Mouse (Mus musculus) embryonic facial prominence, embryonic 13.5 days (tissue): ENCODE measurements at regions not wholly inside any gene's neighbourhood (a gene's known extent, or its start where the extent isn't known, plus 50 kb on each side); places are given as distances from the start of the nearest gene placed in this dataset.
A peak's percentile ranks its signal among the peaks of the same experiment; 100 is the strongest.

ENCODE experiments used
- ATAC-seq: fragments of 200-750 bp; cut with Nextera tagmentation; 2 replicates; pipeline ENCODE4 v1.8.0; 2017; ENCODE audit warnings: low read depth; ENCODE audit not compliant: insufficient number of reproducible peaks, insufficient read depth, low FRiP score, low TSS enrichment
- H3K27ac ChIP-seq: fragments of 300-500 bp; sonication (generic); 2 replicates; pipeline ENCODE4 v1.5.1; 2015; ENCODE audit warnings: moderate library complexity, mild to moderate bottlenecking, inconsistent platforms
- H3K27me3 ChIP-seq: fragments of 300-500 bp; sonication (generic); 2 replicates; pipeline ENCODE4 v1.6.1; 2015; ENCODE audit warnings: mild to moderate bottlenecking, inconsistent platforms
- H3K36me3 ChIP-seq: fragments of 300-500 bp; sonication (generic); 2 replicates; pipeline ENCODE4 v1.6.1; 2015; ENCODE audit warnings: mild to moderate bottlenecking, inconsistent platforms
- H3K4me1 ChIP-seq: fragments of 300-500 bp; sonication (generic); 2 replicates; pipeline ENCODE4 v1.6.1; 2015; ENCODE audit warnings: inconsistent platforms
- H3K4me2 ChIP-seq: fragments of 300-500 bp; sonication (generic); 2 replicates; pipeline ENCODE4 v1.6.1; 2015; ENCODE audit warnings: moderate library complexity, mild to moderate bottlenecking, inconsistent platforms
- H3K4me3 ChIP-seq: fragments of 300-500 bp; sonication (generic); 2 replicates; pipeline ENCODE4 v1.5.1; 2015; ENCODE audit warnings: mild to moderate bottlenecking, inconsistent platforms
- H3K9ac ChIP-seq: fragments of 300-500 bp; sonication (generic); 2 replicates; pipeline ENCODE4 v1.6.1; 2015; ENCODE audit warnings: mild to moderate bottlenecking, inconsistent platforms
- H3K9me3 ChIP-seq: fragments of 300-500 bp; sonication (generic); 2 replicates; pipeline ENCODE4 v1.6.1; 2016; ENCODE audit warnings: inconsistent platforms
- WGBS: fragments of 180-500 bp; shearing (Covaris S2); methylation state at CpG from one replicate; pipeline ENCODE4 v1.1.7; 2015; ENCODE audit warnings: mixed read lengths; 5-methylcytosine and 5-hydroxymethylcytosine counted together

DNA sequence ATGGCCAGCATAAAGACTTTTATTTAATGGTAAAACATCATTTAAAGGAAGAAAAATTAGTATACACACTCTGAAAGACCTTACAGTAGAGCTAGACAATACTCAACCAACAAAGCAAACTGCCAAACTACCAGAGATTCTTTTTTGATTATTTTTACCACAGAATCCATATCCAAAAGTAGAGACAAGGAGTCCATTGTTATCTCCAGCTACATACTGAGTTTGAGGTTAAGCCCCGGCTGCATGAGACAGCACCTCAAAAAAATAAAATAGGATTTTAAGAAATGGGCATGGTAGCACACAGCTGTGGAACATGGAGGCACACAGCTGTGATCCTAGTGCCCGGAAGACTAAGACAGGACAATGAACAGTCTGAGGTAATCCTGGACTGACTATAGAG lies 293.4 kb downstream of the Sox4 start:
- 78% methylated on average over 2 of the region's 2 CpGs for WGBS
- Histone ChIP-seq H3K27me3 (no peaks in the 10 kb centered on the region), H3K4me2 (no peak overlapping the region), H3K9ac (no peak overlapping the region), H3K4me3 (no peak overlapping the region), H3K36me3 (no peaks in the 10 kb centered on the region), H3K9me3 (no peaks in the 10 kb centered on the region), H3K27ac (peak overlapping the region; percentile 60; the same call in 1 of the 2 replicates), H3K4me1 (peaks cover 41% of the 10 kb centered on the region)
- ATAC-seq: no peak

DNA sequence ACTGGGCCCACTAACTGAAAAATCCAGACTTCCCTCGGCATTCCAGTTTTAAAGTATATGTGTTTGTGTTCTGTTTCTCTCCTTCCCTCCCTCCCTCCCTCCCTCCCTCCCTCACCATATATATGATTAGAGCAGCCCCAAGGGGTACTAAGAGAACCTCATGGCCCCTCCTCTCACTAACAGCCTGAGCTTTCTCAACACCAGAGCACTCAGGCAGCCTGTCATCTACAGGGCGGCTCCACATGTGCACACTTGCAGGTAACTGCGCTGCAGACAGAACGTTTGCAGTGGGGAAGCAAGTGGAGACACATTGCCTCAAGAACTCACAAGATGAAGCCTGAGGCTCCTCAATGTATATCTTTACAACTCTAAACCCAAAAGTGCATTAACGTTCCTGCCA lies 294.9 kb downstream of the Sox4 start:
- peak; percentile 85; the same call in 1 of the 2 replicates for ATAC-seq
- H3K27ac ChIP-seq: peak overlapping the region; percentile 60; the same call in 1 of the 2 replicates

GRCm38 (mm10) chr13:28654883-28655282 lies 298.6 kb downstream of the Sox4 start:
- no peaks in the 10 kb centered on the region for H3K27me3 ChIP-seq
- no peaks in the 10 kb centered on the region for H3K9me3 ChIP-seq
- H3K4me1 ChIP-seq: peaks cover 39% of the 10 kb centered on the region
- H3K4me2 ChIP-seq: no peak overlapping the region
- H3K27ac ChIP-seq: no peak overlapping the region
- H3K9ac ChIP-seq: no peak overlapping the region
- H3K4me3 ChIP-seq: no peak overlapping the region
- ATAC-seq: no peak
- H3K36me3 ChIP-seq: no peaks in the 10 kb centered on the region

More for the DNA sequence above, 294.9 kb downstream of the Sox4 start:
- Histone ChIP-seq H3K4me2 (no peak overlapping the region), H3K27me3 (no peaks in the 10 kb centered on the region), H3K36me3 (no peaks in the 10 kb centered on the region), H3K4me3 (no peak overlapping the region), H3K9ac (no peak overlapping the region), H3K9me3 (no peaks in the 10 kb centered on the region), H3K4me1 (peaks cover 28% of the 10 kb centered on the region)
- WGBS: 41% methylated on average over 5 of the region's 5 CpGs

- Histone ChIP-seq H3K4me3 (no peak overlapping the region), H3K27me3 (no peaks in the 10 kb centered on the region), H3K27ac (no peak overlapping the region), H3K36me3 (peaks cover 2% of the 10 kb centered on the region; the same call in 1 of the 2 replicates), H3K9me3 (no peaks in the 10 kb centered on the region), H3K4me1 (peaks cover 27% of the 10 kb centered on the region), H3K9ac (no peak overlapping the region), H3K4me2 (no peak overlapping the region)
- ATAC-seq: no peak
- 77% methylated on average over 4 of the region's 4 CpGs for WGBS
Measured at GRCm38 (mm10) chr13:28653362-28653761, 300.2 kb downstream of the Sox4 start.

- H3K9me3 ChIP-seq: no peaks in the 10 kb centered on the region
- no peak overlapping the region for H3K4me2 ChIP-seq
- H3K27ac ChIP-seq: peak overlapping the region; percentile 55; the same call in 1 of the 2 replicates
- H3K36me3 ChIP-seq: peaks cover 2% of the 10 kb centered on the region; the same call in 1 of the 2 replicates
- no peak overlapping the region for H3K4me3 ChIP-seq
- 67% methylated on average over 2 of the region's 2 CpGs for WGBS
- no peak overlapping the region for H3K9ac ChIP-seq
- ATAC-seq: no peak
- no peaks in the 10 kb centered on the region for H3K27me3 ChIP-seq
- H3K4me1 ChIP-seq: peaks cover 24% of the 10 kb centered on the region
Measured at GRCm38 (mm10) chr13:28651810-28652209, 301.7 kb downstream of the Sox4 start.

- Histone ChIP-seq H3K9ac (no peak overlapping the region), H3K4me2 (no peak overlapping the region), H3K4me1 (peaks cover 31% of the 10 kb centered on the region), H3K9me3 (no peaks in the 10 kb centered on the region), H3K27me3 (no peaks in the 10 kb centered on the region), H3K27ac (no peak overlapping the region), H3K36me3 (peaks cover 7% of the 10 kb centered on the region; the same call in 1 of the 2 replicates), H3K4me3 (no peak overlapping the region)
- WGBS: 86% methylated on average over 4 of the region's 4 CpGs
- ATAC-seq: no peak
Measured at GRCm38 (mm10) chr13:28645881-28646280, 307.6 kb downstream of the Sox4 start.

DNA sequence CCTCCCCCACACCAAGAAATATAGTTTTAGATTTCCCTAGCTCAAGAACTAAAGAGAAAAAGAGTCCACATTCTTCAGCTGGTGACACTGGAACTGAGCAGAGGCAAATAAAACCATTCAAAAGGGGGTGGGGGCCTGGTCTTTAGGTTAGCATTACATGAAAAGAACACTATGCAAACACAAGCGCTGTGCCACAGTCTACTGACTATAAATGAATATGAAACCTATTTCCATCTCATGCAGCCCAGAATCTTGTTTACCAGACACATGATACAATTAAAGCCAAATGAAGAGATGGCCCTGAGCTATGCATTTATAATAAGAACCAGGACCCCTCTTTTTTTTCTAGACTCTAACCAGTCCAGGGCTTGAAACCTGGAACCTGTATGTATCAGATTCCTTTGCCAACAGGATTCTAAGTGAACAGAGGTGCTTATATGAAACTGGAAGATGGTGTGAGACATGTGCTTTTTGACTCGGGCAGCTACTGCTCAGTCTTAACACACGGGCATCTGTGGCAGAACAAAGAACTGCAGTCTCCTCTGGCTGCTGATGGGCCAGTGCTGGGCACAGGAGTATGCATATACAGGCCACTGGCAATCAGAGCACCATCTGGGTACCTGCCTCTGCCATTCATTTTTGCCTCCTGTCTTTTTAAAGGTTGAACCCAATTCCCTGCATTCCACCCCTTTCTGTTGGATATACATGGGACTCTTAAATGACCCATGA lies 308.5 kb downstream of the Sox4 start:
- Histone ChIP-seq H3K36me3 (peaks cover 7% of the 10 kb centered on the region; the same call in 1 of the 2 replicates), H3K4me2 (no peak overlapping the region), H3K27me3 (no peaks in the 10 kb centered on the region), H3K9ac (no peak overlapping the region), H3K27ac (peak overlapping the region; percentile 55), H3K4me3 (no peak overlapping the region), H3K9me3 (no peaks in the 10 kb centered on the region), H3K4me1 (peaks cover 36% of the 10 kb centered on the region)
- ATAC-seq: peak; percentile 56; the same call in 1 of the 2 replicates
- 20% methylated on average over 3 of the region's 3 CpGs for WGBS

GRCm38 (mm10) chr13:28640826-28641225 lies 312.7 kb downstream of the Sox4 start:
- no peaks in the 10 kb centered on the region for H3K9me3 ChIP-seq
- peaks cover 5% of the 10 kb centered on the region; the same call in 1 of the 2 replicates for H3K36me3 ChIP-seq
- H3K27ac ChIP-seq: peak overlapping the region; percentile 44
- H3K4me1 ChIP-seq: peaks cover 32% of the 10 kb centered on the region
- WGBS: 45% methylated on average over 1 of the region's 1 CpGs
- ATAC-seq: no peak
- H3K27me3 ChIP-seq: no peaks in the 10 kb centered on the region
- H3K4me2 ChIP-seq: no peak overlapping the region
- no peak overlapping the region for H3K4me3 ChIP-seq
- no peak overlapping the region for H3K9ac ChIP-seq

DNA sequence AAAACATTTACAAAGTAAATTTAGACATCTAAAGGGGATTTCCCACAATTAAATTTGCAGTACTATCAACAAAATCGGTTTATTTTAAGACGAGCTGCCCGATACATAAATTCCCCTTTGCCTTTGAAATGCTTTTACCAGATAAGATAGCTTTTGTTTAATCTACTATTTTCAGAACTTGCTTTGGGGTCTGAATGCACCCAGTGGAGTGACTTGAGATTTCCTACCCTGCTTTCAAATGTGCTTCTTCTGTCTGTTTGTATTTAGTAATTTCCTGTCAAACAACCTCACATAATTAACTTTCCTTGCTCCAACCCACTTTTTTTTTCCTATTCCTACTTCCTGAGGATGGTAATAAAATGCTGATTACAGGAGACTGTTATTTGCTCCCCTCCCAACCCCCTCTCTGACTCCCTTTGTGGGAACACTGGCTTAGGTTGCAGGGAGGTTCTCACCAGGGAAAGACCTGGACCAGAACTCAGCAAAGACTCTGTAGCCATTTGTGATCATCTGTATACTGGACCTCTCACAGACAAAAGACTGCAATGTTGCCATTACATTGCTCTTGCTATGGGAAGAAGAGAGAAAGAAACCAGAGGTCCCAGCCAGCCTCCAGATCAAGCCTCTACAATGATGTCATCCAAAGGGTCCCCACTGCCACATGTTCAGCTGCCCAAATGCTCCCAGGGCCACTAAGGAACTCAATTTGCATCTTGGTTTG lies 318.1 kb downstream of the Sox4 start:
- Histone ChIP-seq H3K9ac (no peak overlapping the region), H3K4me1 (peaks cover 31% of the 10 kb centered on the region), H3K4me3 (no peak overlapping the region), H3K9me3 (no peaks in the 10 kb centered on the region), H3K27ac (peak overlapping the region; percentile 71), H3K36me3 (0 out of 2 replicates have a peak, but pooled peaks cover 4% of the 10 kb centered on the region), H3K27me3 (no peaks in the 10 kb centered on the region), H3K4me2 (no peak overlapping the region)
- 31% methylated on average over 3 of the region's 3 CpGs for WGBS
- ATAC-seq: no peak

GRCm38 (mm10) chr13:28633541-28634041 lies 319.9 kb downstream of the Sox4 start:
- Histone ChIP-seq H3K36me3 (0 out of 2 replicates have a peak, but pooled peaks cover 4% of the 10 kb centered on the region), H3K4me3 (no peak overlapping the region), H3K4me2 (no peak overlapping the region), H3K9ac (no peak overlapping the region), H3K4me1 (peaks cover 45% of the 10 kb centered on the region), H3K9me3 (no peaks in the 10 kb centered on the region), H3K27ac (peak overlapping the region; percentile 69), H3K27me3 (no peaks in the 10 kb centered on the region)
- no peak for ATAC-seq
- 28% methylated on average over 5 of the region's 5 CpGs for WGBS

DNA sequence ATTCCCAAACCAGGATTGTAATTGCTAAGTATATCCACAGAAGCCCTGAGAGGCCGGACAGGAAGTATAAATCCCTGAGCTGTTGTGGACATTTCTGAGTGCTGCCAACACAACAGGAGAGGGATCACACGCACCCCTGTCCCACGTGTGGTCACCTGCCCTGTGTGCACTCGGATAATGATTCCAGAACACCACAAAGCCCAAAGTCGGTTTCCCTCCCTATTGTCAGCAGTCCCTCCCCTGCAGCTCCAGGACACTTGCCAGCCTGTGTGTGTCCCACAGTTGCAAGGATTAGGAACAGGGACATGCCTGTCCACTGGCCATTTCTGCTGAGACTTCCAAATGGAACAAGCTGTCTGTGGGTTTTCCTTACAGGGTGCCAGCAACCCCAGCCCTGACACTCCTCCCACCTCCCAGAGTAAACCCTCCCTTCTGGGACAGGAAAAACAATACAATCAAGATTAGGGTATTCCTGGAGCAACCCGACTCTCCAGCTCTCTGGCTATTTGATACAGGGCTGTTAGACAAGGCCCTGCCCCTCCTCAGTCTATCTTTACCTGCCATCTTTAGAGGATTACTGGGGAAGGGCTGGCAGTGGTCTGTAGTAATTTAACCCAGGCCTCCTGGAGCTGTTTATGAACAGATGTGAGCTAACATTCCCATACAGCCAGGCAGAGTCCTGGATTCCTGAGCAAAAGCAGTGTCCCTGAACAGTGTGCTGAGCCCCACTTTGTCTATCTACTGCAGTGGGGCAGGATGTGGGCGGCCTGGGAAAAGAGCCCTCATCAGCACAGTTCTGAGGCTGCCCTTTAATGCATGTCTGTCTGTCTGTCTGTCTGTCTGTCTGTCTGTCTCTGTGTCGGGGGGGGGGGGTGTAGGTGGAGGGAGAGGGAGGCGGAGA lies 323.8 kb downstream of the Sox4 start:
- Histone ChIP-seq H3K9ac (no peak overlapping the region), H3K9me3 (no peaks in the 10 kb centered on the region), H3K27ac (peak overlapping the region; percentile 91), H3K4me2 (peak overlapping the region; percentile 23), H3K4me1 (peaks cover 46% of the 10 kb centered on the region), H3K4me3 (no peak overlapping the region), H3K36me3 (0 out of 2 replicates have a peak, but pooled peaks cover 6% of the 10 kb centered on the region), H3K27me3 (no peaks in the 10 kb centered on the region)
- WGBS: 13% methylated on average over 9 of the region's 9 CpGs
- ATAC-seq: peak; percentile 80
